Comparison of ENCODE assay signal across 21 mouse cellular contexts in genomic region chr14:29216106-29216505, GRCm38 (mm10).
"Had no signal": no experiment of that assay in that cellular context is flagged by ENCODE, and none has a peak within 500 bp of the region (broad histone marks: within the 10 kb centered on the region; RNA-seq: fewer than 3 reads in every experiment).

No protein-coding gene starts in this region.

- DNase-seq: gastrocnemius, postnatal 14 days; gastrocnemius, postnatal 36 days; heart, adult 18-20 months; heart, postnatal 14 days; heart, postnatal 36 days; kidney, adult 11 months; kidney, adult 2 months; kidney, adult 9 months; kidney, postnatal 14 days; kidney, postnatal 36 days; liver; liver, embryonic 13.5 days had no signal

- H3K27ac ChIP-seq: heart, embryonic 10.5 days; hindbrain, embryonic 13.5 days; hindbrain, embryonic 15.5 days; hindbrain, postnatal 0 days; kidney, embryonic 15.5 days; kidney, postnatal 0 days; limb, embryonic 10.5 days; limb, embryonic 12.5 days; liver, embryonic 13.5 days had no signal

- H3K4me3 ChIP-seq: heart, embryonic 10.5 days; heart, embryonic 12.5 days; hindbrain, embryonic 13.5 days; hindbrain, embryonic 15.5 days; kidney, embryonic 15.5 days; limb, embryonic 10.5 days; limb, embryonic 12.5 days; liver, embryonic 13.5 days had no signal
